Mouse (Mus musculus) embryonic fibroblast, embryonic 13.5 days (primary cell): ENCODE measurements around the gene Arhgef10l. TPM values are rescaled to one million over a fixed set of nuclear protein-coding genes. Genes with fewer than 3 reads are reported as not detected.

Source experiments
- H3K27ac ChIP-seq: 2 replicates; pipeline ENCODE4 v1.5.1; 2012; ENCODE audit warnings: low read length, control low read depth, inconsistent platforms; ENCODE audit not compliant: insufficient read depth
- H3K4me1 ChIP-seq: 2 replicates; pipeline ENCODE4 v1.6.1; 2011; ENCODE audit warnings: low read length; ENCODE audit not compliant: control insufficient read depth, insufficient read depth
- H3K4me3 ChIP-seq: 2 replicates; pipeline ENCODE4 v1.5.1; 2011; ENCODE audit warnings: mild to moderate bottlenecking, control low read depth, low read length; ENCODE audit not compliant: insufficient read depth
- CTCF ChIP-seq: IDR thresholded peaks from 2 replicates; pipeline ENCODE4 v1.5.1; 2011; ENCODE audit warnings: mild to moderate bottlenecking, control low read depth, low read length, moderate library complexity, borderline replicate concordance; ENCODE audit not compliant: insufficient read depth
- POLR2A ChIP-seq: IDR thresholded peaks from 2 replicates; pipeline ENCODE4 v1.6.1; 2011; ENCODE audit warnings: low read depth, mild to moderate bottlenecking, control low read depth, low read length, moderate library complexity
- polyA plus RNA-seq: library from polyadenylated mRNA; stranded (reverse); fragments of >200 nt; gene quantifications from 2 replicates; pipeline ENCODE4 v1.2.4, GENCODE M21; 2011; ENCODE audit warnings: low read depth; ENCODE audit not compliant: missing spikeins, insufficient read length

Arhgef10l gene
- polyA plus RNA-seq, 1 experiment, result 12.6 TPM

DNA sequence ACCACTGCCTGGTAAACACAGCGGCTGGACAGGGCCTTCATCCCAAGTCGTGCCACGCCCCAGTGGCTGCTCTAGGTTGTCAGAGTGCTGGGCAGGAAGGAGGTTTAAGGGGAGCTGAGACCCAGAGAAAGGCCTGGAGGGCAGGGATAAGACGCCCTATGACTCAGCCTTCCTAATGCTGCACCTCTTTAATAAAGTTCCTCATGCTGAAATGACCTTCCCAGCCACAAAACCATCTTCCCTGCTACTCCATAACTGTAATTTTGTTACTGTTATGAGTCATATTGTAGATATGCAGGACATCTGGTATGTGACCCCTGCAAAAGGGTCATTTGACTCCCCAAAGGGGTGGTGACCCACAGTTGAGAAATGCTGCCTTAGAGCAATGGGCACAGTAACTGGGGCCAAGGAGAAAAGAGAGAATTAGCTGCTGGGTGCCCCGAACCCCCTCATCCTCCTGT lies 128.2 kb downstream of the Arhgef10l start:
- no peak overlapping the region for H3K4me3 ChIP-seq
- H3K27ac ChIP-seq, result peak overlapping the region; percentile 57
- peaks cover 9% of the 10 kb centered on the region for H3K4me1 ChIP-seq
- TF ChIP-seq POLR2A, result no peak

DNA sequence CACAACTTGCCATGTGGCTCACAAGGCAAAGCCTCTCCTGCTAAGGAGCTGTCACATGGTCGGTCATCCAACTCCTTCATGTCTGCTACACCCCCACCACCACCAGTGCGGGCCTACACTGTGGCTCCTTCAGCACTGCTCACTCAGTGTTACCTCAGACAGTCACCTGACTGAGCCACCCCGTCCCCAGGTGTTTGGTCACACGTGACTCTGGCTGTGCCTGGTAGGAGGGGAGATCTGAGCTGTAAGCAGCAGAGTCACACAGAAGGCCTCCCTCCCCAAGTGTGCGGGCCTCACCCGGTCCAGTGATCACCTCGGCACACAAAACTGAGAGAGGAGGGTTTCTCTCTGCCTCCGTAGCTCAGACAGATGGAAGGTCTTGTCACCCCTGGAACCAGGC lies 130.5 kb downstream of the Arhgef10l start:
- TF ChIP-seq CTCF (no peak), POLR2A (no peak)

DNA sequence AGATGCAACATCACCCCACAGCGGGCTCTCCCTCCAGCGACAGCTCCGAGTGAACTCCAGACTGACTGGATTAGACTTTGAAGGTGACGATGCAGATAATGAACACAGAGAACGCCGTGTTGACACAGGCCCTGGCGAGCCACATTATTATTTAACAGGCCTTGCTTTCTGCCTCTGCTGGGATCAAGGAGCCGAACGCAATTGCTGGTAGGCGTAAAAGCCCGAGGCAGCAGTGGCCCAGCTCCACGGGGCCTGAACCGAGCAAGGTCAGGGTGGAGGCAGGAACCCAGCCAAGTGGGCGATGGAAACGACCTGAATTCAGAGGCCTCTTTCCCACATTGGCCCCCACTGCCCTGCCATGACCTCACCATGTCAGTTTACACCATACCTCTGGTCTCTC lies 133.5 kb downstream of the Arhgef10l start:
- H3K4me3 ChIP-seq, result no peak overlapping the region
- H3K27ac ChIP-seq, result no peak overlapping the region
- TF ChIP-seq CTCF (no peak), POLR2A (no peak)

More for the DNA sequence above, 130.5 kb downstream of the Arhgef10l start:
- Histone ChIP-seq H3K4me3 (no peak overlapping the region), H3K4me1 (peaks cover 9% of the 10 kb centered on the region), H3K27ac (no peak overlapping the region)

GRCm38 (mm10) chr4:140531024-140531423 lies 134.8 kb downstream of the Arhgef10l start:
- Histone ChIP-seq H3K27ac (no peak overlapping the region), H3K4me1 (no peaks in the 10 kb centered on the region), H3K4me3 (no peak overlapping the region)
- no peak for TF ChIP-seq POLR2A
- no peak for TF ChIP-seq CTCF

More for the DNA sequence above, 133.5 kb downstream of the Arhgef10l start:
- peaks cover 5% of the 10 kb centered on the region for H3K4me1 ChIP-seq

DNA sequence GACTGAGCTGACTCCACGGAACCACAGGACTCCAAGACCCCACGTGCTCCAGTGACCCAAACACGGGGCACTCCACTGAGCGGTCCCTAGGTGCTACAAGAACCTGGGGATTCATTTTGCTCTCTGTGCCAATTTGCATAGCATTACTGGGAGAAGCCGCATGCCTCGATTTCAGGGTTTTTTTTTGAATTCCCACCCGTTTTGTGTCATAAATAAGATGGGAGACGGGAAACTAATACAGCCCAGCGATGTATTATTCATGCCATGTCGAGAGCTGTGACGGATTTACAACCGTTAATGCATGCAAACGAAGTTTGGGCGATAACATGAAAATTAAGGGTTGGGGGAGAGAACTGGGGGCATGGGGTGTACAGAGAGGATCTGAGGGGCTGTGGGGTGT lies 136.1 kb downstream of the Arhgef10l start:
- Histone ChIP-seq H3K27ac (no peak overlapping the region), H3K4me3 (no peak overlapping the region), H3K4me1 (no peaks in the 10 kb centered on the region)
- TF ChIP-seq POLR2A (no peak), CTCF (no peak)

DNA sequence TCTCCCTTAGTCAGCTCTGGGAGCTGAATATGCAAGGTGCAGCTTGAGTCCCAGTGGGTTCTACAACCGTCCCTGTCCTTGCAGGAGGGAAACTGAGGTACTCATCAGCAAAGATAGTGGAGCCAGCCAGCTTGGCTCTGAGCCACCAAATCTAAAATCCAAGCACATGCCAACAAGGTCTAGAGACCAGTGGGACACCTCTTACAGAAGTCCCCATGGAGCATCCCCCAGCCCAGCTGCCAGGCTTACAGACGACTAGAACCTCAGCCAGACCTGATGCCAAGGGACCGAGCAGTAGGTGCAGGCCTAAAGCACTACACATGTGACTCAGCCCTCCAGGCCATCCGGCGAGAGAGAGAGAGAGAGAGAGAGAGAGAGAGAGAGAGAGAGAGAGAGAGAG lies 137.4 kb downstream of the Arhgef10l start:
- Histone ChIP-seq H3K4me3 (no peak overlapping the region), H3K4me1 (no peaks in the 10 kb centered on the region), H3K27ac (no peak overlapping the region)
- TF ChIP-seq CTCF (no peak), POLR2A (no peak)

GRCm38 (mm10) chr4:140525674-140526177 lies 140.1 kb downstream of the Arhgef10l start:
- Histone ChIP-seq H3K4me1 (no peaks in the 10 kb centered on the region), H3K27ac (no peak overlapping the region), H3K4me3 (no peak overlapping the region)
- TF ChIP-seq POLR2A (no peak), CTCF (no peak)

GRCm38 (mm10) chr4:140524927-140525326 lies 140.9 kb downstream of the Arhgef10l start:
- TF ChIP-seq POLR2A (no peak), CTCF (no peak)
- no peak overlapping the region for H3K27ac ChIP-seq
- no peaks in the 10 kb centered on the region for H3K4me1 ChIP-seq

GRCm38 (mm10) chr4:140522873-140523272 lies 142.9 kb downstream of the Arhgef10l start:
- no peaks in the 10 kb centered on the region for H3K4me1 ChIP-seq
- H3K4me3 ChIP-seq, result no peak overlapping the region
- TF ChIP-seq CTCF, result no peak
- TF ChIP-seq POLR2A, result no peak
- H3K27ac ChIP-seq, result no peak overlapping the region

More at GRCm38 (mm10) chr4:140524927-140525326, 140.9 kb downstream of the Arhgef10l start:
- H3K4me3 ChIP-seq, result no peak overlapping the region

- TF ChIP-seq POLR2A (no peak), CTCF (no peak)
- H3K27ac ChIP-seq, result no peak overlapping the region
- H3K4me3 ChIP-seq, result no peak overlapping the region
- no peaks in the 10 kb centered on the region for H3K4me1 ChIP-seq
These were observed 145.1 kb downstream of the Arhgef10l start for GRCm38 (mm10) chr4:140520719-140521118.
